8 mouse cellular contexts compared by ENCODE assay signal in the genomic region with DNA sequence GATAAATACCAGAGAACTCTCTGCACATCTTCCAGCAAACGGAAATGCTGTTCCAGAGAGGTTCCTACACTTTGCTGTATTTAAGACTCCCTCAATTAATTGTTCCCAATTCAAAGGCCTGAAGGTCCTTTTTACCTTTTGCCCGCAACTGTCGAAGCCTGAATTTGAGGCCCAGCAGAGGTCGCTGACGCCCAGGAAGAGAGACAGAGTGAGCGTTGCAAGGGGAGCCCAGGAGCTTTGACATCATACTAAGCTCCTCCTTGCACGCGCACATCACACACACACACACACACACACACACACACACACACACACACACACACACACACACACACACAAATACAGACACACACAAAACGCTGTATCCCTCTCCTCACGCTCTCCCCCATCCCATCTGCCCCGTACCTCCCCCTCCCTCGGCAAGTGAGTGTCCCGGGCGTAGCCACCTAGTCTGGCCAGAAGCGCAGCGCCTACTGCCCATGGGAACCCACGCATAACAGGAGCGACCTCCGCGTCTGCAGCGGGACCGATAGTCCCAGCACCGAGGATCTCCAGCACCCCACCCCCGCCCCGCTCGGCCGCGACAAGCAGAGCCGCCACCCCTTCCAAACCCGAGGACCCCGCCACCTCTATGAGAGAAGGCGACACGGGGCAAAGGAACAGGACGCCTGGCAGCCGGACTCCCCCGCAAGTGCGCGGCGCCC. TPM values are rescaled to one million over a fixed set of nuclear protein-coding genes. Genes with fewer than 3 reads are reported as not detected.
DNase-seq lines count a peak whose midpoint lies in the region; ATAC-seq lines count a peak whose summit lies in the region.

A gene (plus strand): TSS at position 316 of the 704 bp plus-strand sequence.

- DNase-seq in Muller cell, postnatal 12 days (ENCODE audit: inconsistent ontology term) = peak; percentile 69
- DNase-seq in cerebellum, adult 9-10 months = peak; percentile 92
- peak; percentile 69 to 78 for DNase-seq in frontal cortex, postnatal 25 days (ENCODE audit: low spot score in 2 of 2)
- DNase-seq in hindbrain, embryonic 14.5 days (ENCODE audit: low spot score) = peak; percentile 90
- peak; percentile 78 to 82 for DNase-seq in layer of hippocampus, postnatal 36 days
- DNase-seq in lung, postnatal 25 days (ENCODE audit: low spot score) = peak; percentile 84
- DNase-seq in retina, adult 2 months (ENCODE audit: low read depth, low spot score) = peak; percentile 79
- peak; percentile 79 for DNase-seq in thymus, postnatal 4 days

- H3K4me2 ChIP-seq in hindbrain, embryonic 14.5 days (replicated peaks) = peak within 1 kb of the TSS; percentile 84

- peak within 1 kb of the TSS; percentile 87 for H3K4me3 ChIP-seq in hindbrain, embryonic 14.5 days (replicated peaks; ENCODE audit: low read length)

- ATAC-seq in hindbrain, embryonic 14.5 days (ENCODE audit: low FRiP score) = peak; percentile 91

- H3K27ac ChIP-seq in hindbrain, embryonic 14.5 days = peak within 1 kb of the TSS; percentile 94

- H3K27me3 ChIP-seq in hindbrain, embryonic 14.5 days (ENCODE audit: control insufficient read depth, insufficient read depth, low read length) = no peaks in the 10 kb centered on the region

- WGBS in hindbrain, embryonic 14.5 days = under 1% methylated on average over 39 of the region's 39 CpGs

- H3K4me1 ChIP-seq in hindbrain, embryonic 14.5 days (replicated peaks; ENCODE audit: control insufficient read depth, insufficient read depth, low read length) = peaks cover 17% of the 10 kb centered on the region

- H3K36me3 ChIP-seq in hindbrain, embryonic 14.5 days (replicated peaks; ENCODE audit: control insufficient read depth, insufficient read depth) = no peaks in the 10 kb centered on the region

- H3K9ac ChIP-seq in hindbrain, embryonic 14.5 days = peak within 1 kb of the TSS; percentile 95

- no peaks in the 10 kb centered on the region for H3K9me3 ChIP-seq in hindbrain, embryonic 14.5 days (ENCODE audit: control insufficient read depth, low read length)

RNA-seq across cellular contexts. Expression of the gene that starts here (rescaled TPM):
- 2.3 and 2.4 TPM in 2 replicates for polyA plus RNA-seq in hindbrain, embryonic 14.5 days (2014; fragmentation: Nextera tagmentation; extraction: Ambion mirVana)
- 10 to 100 TPM; 46.6 to 48.4 TPM for total RNA-seq in layer of hippocampus, postnatal 36 days (2021)

Comparison
In these comparisons a context has a peak if more than half of its experiments do, and no peak if none do; other contexts are left out.
1. Peak in every context shown above with its lines: DNase-seq, ATAC-seq, H3K4me3 ChIP-seq and H3K27ac ChIP-seq.